Mouse (Mus musculus): ENCODE measurements at regions not wholly inside any gene's neighbourhood (a gene's known extent, or its start where the extent isn't known, plus 50 kb on each side); places are given as distances from the start of the nearest gene placed in this dataset.

DNA sequence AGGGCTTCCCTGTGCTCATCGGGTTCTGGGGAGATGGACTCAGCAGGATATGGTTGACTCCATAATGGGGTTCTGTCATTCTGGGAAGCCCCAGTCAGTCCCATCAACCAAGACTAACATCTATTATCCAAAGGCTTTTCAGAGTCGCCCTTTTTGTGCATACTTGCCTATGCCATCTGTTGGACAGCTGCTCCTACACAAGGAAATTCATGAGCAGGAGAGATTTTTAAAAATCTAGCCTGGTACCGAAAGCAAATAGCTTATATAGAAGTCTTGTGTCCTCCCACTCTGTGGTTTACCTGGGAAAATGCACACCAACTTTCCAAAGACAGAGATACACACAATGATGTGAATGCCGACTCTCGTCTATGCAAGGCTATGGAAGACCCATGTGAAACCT, 95.4 kb upstream of the Npas2 start:
- Histone ChIP-seq H3K36me3 (replicated peaks; ENCODE audit: low read length) (no peaks in the 10 kb centered on the region), H3K27me3 (replicated peaks) (no peaks in the 10 kb centered on the region), H3K4me3 (replicated peaks) (peak overlapping the region; percentile 50), H3K4me1 (peaks cover 59% of the 10 kb centered on the region), H3K9me3 (peaks cover 3% of the 10 kb centered on the region; the same call in 1 of the 2 replicates)
- no peak for TF ChIP-seq FLI1 (IDR thresholded peaks at IDR 0.05; ENCODE audit: low read length)
- TF ChIP-seq GATA1 (IDR thresholded peaks at IDR 0.05; ENCODE audit: borderline replicate concordance, low read length), result no peak

- no peak for TF ChIP-seq GATA1 (IDR thresholded peaks at IDR 0.05; ENCODE audit: borderline replicate concordance, low read length)
- TF ChIP-seq FLI1 (IDR thresholded peaks at IDR 0.05; ENCODE audit: low read length), result no peak
- Histone ChIP-seq H3K4me1 (peaks cover 57% of the 10 kb centered on the region), H3K36me3 (replicated peaks; ENCODE audit: low read length) (no peaks in the 10 kb centered on the region), H3K9me3 (peaks cover 4% of the 10 kb centered on the region; the same call in 1 of the 2 replicates), H3K4me3 (replicated peaks) (no peak overlapping the region), H3K27me3 (replicated peaks) (peaks cover 4% of the 10 kb centered on the region)
Observed at GRCm38 (mm10) chr1:39099246-39099645, 94.3 kb upstream of the Npas2 start.

DNA sequence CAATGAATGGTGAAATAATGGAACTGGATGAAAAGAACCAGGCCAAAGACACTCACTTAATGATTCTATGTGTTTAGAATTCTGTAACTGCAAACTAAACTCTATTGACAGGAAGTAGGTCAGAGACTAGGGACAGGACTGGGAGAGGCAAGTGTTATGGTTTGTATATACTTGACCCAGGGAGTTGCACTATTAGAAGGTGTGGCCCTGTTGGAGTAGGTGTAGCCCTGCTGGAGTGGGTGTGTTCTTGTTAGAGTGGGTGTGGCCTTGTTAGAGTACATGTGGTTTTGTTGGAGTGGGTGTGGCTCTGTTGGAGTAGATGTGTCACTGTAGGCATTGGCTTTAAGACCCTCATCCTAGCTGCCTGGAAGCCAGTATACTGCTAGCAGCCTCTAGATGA, 93.0 kb upstream of the Npas2 start:
- peaks cover 57% of the 10 kb centered on the region for H3K4me1 ChIP-seq
- no peak for TF ChIP-seq FLI1 (IDR thresholded peaks at IDR 0.05; ENCODE audit: low read length)
- no peak for TF ChIP-seq GATA1 (IDR thresholded peaks at IDR 0.05; ENCODE audit: borderline replicate concordance, low read length)
- H3K9me3 ChIP-seq, result peaks cover 6% of the 10 kb centered on the region; the same call in 1 of the 2 replicates
- H3K27me3 ChIP-seq (replicated peaks), result peaks cover 6% of the 10 kb centered on the region
- H3K36me3 ChIP-seq (replicated peaks; ENCODE audit: low read length), result no peaks in the 10 kb centered on the region
- H3K4me3 ChIP-seq (replicated peaks), result no peak overlapping the region

DNA sequence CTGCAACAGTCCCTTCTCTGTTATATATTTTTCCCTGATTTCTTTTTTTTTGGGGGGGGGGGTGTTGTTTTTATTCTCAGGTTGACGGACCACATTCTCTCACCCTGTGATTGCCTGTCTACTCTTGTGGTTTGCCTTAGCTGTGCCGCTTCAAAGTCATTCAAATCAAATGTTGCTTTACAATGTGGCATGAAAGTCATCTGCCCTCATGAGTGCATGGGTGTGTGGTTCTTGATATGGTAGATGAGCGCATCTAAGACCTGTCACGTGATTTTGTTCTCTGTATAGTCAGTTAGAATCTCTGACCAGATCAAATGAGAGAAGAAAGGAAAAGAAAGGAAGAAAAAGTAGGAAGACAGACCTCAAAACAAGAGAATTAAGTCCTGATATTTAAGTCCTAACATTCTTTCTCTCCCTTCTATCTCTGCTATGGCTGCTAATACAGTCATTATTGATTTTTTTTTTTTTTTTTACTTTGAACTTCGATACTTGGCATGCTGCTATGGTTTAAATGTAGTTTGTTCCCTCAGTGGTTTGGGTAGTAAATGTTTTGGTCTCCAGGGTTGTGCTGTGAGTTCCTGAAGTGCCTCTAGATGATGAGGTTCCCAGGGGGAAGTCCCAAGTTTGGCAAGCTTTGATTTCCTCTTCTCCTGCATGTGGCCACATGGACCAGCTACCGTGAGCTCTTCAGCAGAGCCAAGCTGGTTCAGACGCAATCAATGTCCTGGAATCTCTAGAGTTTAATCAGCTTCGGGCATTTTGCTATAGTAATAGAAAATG, 91.2 kb upstream of the Npas2 start:
- no peaks in the 10 kb centered on the region for H3K36me3 ChIP-seq (replicated peaks; ENCODE audit: low read length)
- TF ChIP-seq GATA1 (IDR thresholded peaks at IDR 0.05; ENCODE audit: borderline replicate concordance, low read length) (no peak), FLI1 (IDR thresholded peaks at IDR 0.05; ENCODE audit: low read length) (no peak)
- no peak overlapping the region for H3K4me3 ChIP-seq (replicated peaks)
- peaks cover 6% of the 10 kb centered on the region; the same call in 1 of the 2 replicates for H3K9me3 ChIP-seq
- H3K4me1 ChIP-seq, result peaks cover 57% of the 10 kb centered on the region
- peaks cover 6% of the 10 kb centered on the region for H3K27me3 ChIP-seq (replicated peaks)

- Histone ChIP-seq H3K4me1 (peaks cover 50% of the 10 kb centered on the region), H3K9me3 (peaks cover 6% of the 10 kb centered on the region; the same call in 1 of the 2 replicates), H3K27me3 (replicated peaks) (peaks cover 6% of the 10 kb centered on the region), H3K4me3 (replicated peaks) (no peak overlapping the region), H3K36me3 (replicated peaks; ENCODE audit: low read length) (no peaks in the 10 kb centered on the region)
- no peak for TF ChIP-seq GATA1 (IDR thresholded peaks at IDR 0.05; ENCODE audit: borderline replicate concordance, low read length)
- no peak for TF ChIP-seq FLI1 (IDR thresholded peaks at IDR 0.05; ENCODE audit: low read length)
Observed at GRCm38 (mm10) chr1:39102989-39103910, 90.3 kb upstream of the Npas2 start.

DNA sequence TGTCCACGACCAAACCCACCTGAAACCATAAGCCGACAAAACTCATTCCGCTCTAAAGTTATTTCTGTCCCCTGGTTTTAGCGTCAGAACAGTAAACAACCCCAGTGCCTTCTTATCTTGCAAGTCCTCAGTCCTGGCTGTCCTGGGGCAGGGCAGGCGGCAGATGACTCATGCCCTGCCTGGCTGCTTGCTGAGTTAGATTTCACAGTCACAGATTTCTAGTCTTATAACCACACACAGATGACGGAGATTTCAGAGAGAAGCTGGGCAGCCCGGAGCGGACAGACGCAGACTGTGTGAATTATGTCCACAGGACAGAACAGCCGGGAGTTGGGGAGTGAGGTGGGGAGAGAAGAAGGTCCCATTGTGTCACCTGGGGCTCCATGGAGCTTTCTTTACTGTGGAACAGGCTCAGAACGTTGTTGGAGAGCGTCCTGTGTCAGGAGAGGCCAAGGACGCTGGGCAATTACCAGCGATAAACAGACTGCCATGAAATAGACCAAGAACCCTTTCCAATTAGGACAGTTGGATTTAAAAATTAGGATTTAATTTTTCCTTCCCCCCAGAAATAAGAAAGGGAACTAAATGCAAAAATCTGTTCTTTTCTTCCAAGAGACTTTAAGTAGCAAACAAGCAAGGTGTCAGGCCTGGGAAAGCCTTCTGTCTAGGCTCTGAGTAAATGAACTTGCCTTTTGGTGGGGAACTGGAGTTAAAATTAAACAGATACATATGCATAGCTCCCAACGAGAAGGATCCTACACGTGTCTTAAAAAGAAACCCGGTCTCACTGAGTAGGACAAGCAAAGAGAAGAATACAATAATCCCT, 87.8 kb upstream of the Npas2 start:
- peaks cover 6% of the 10 kb centered on the region; the same call in 1 of the 2 replicates for H3K9me3 ChIP-seq
- peak overlapping the region; percentile 75 for H3K4me3 ChIP-seq (replicated peaks)
- peaks cover 47% of the 10 kb centered on the region for H3K4me1 ChIP-seq
- no peak for TF ChIP-seq FLI1 (IDR thresholded peaks at IDR 0.05; ENCODE audit: low read length)
- TF ChIP-seq GATA1 (IDR thresholded peaks at IDR 0.05; ENCODE audit: borderline replicate concordance, low read length), result no peak
- peaks cover 6% of the 10 kb centered on the region for H3K27me3 ChIP-seq (replicated peaks)
- no peaks in the 10 kb centered on the region for H3K36me3 ChIP-seq (replicated peaks; ENCODE audit: low read length)

GRCm38 (mm10) chr1:39106372-39106643, 87.2 kb upstream of the Npas2 start:
- Histone ChIP-seq H3K36me3 (replicated peaks; ENCODE audit: low read length) (no peaks in the 10 kb centered on the region), H3K4me3 (replicated peaks) (no peak overlapping the region), H3K4me1 (peaks cover 48% of the 10 kb centered on the region), H3K9me3 (peaks cover 5% of the 10 kb centered on the region; the same call in 1 of the 2 replicates), H3K27me3 (replicated peaks) (peaks cover 6% of the 10 kb centered on the region)
- TF ChIP-seq GATA1 (IDR thresholded peaks at IDR 0.05; ENCODE audit: borderline replicate concordance, low read length) (no peak), FLI1 (IDR thresholded peaks at IDR 0.05; ENCODE audit: low read length) (no peak)

DNA sequence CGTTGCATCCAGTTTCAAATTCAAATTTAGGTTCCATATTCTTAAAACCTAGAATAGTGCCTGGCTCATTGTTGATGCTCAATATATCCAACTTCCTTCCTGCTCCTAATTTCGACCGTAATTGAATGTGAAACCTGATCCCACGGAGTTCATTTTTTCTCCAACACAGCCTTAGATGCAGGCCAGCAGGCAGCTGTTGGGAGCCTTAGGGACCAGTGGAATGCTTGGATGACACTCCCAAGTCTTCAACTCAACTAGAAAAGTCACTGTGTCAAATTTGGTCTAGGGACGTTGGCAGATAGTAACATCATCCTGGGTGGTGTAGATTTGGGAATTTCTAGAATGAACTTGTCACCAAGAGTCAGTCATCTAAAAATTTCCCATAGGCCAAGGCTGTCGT, 86.9 kb upstream of the Npas2 start:
- Histone ChIP-seq H3K4me3 (replicated peaks) (no peak overlapping the region), H3K4me1 (peaks cover 51% of the 10 kb centered on the region), H3K36me3 (replicated peaks; ENCODE audit: low read length) (no peaks in the 10 kb centered on the region), H3K27me3 (replicated peaks) (peaks cover 6% of the 10 kb centered on the region), H3K9me3 (peaks cover 4% of the 10 kb centered on the region; the same call in 1 of the 2 replicates)
- TF ChIP-seq GATA1 (IDR thresholded peaks at IDR 0.05; ENCODE audit: borderline replicate concordance, low read length), result no peak

- no peak for TF ChIP-seq GATA1 (IDR thresholded peaks at IDR 0.05; ENCODE audit: borderline replicate concordance, low read length)
- TF ChIP-seq FLI1 (IDR thresholded peaks at IDR 0.05; ENCODE audit: low read length), result no peak
- peaks cover 11% of the 10 kb centered on the region for H3K36me3 ChIP-seq (replicated peaks; ENCODE audit: low read length)
- H3K4me3 ChIP-seq (replicated peaks), result no peak overlapping the region
- peaks cover 10% of the 10 kb centered on the region for H3K9me3 ChIP-seq
- H3K4me1 ChIP-seq, result peaks cover 47% of the 10 kb centered on the region
- no peaks in the 10 kb centered on the region for H3K27me3 ChIP-seq (replicated peaks)
Observed at GRCm38 (mm10) chr1:39116319-39116718, 77.2 kb upstream of the Npas2 start.

Data from megakaryocyte, embryonic 14.5 days (primary cell).